Mouse (Mus musculus) urinary bladder, postnatal 14 days (tissue): ENCODE results near the gene Cdh24.
"Not testable (repeated sequence)": the region's sequence is repeated elsewhere in the genome, so short reads cannot be mapped to it uniquely, and the experiment has no call there.

ENCODE experiments used
- DNase-seq: peaks from one replicate; pipeline ENCODE4 v3.0.0; 2021; ENCODE audit warnings: low spot score

Cdh24 gene

DNA sequence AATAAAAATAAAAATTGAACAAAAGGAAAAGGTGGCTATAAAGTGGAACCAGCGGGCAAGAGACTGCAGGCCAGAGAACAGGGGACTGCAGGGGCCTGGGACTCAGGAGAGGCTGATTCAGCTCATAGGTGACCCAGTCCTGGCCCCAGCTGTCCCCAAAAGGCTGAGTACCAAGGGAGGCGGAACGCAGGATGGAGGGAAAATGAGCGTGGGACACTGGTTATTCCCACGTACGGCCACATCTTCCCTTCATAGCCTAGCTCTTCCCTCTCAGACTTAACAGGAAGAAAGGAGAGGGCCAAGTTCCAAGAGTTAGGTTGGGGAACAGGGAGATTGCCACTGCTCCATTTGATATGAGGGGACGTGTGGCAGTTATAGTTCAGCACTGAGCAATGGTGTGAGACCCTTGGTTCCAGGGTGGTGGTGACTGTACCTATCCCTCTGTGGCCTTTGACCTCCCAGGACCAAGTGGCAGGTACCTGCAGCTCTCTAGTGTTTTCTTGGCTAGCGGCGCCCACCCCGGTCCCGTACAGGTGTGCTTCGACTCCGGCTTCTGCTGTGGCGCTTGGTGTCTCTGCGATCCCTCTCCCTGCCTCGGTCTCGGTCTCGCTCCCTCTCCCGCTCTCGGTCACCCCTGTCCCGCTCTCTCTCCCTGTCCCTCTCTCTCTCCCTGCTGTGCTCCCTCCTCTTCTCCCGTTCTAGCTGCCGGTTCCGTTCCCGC lies 1.2 kb upstream of the Cdh24 start:
- DNase-seq: no peak

DNA sequence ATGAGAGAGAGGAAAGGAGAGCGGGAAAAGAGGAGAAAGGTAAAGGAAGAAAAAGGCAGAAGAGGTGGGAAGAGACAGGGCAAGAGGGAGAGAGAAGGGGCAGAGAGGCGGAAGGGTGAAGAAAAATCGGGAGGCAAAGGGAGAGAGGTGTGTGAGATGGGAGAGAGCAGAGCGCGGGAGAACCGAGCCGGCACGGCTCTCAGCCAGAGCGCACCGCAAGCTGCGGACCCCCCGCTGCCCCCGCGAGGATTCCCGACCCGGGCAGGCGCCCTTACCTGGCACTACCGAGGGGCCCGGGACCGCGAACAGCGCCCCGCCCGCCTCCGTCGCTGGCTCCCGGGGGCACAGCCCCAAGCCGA lies 239 bp downstream of the Cdh24 start, which contains the start of gene Gm17606:
TSS of gene Gm17606 (plus strand) at position 7 of the 359 bp plus-strand sequence.
- DNase-seq: no peak

DNA sequence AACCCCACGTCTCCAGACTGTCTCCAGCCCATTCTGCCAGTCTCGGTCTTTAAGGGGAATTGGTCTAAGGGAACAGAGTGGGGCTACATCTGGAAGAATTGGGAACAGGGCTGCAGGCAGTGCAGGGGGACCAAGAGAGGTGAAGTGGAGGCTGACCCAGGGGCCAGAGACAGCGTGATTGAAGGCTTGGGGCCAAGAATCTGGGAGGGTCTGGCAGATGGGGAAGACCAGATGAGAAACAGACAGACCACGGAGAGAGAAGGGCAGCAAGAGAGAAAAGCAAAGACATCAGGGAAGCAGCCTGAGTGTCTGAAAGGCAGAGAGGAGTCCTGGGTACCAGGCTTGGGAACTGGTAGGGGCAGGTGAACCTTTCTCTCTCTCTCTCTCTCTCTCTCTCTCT lies 1.0 kb downstream of the Cdh24 start:
- DNase-seq: no peak

GRCm38 (mm10) chr14:54638210-54638609 lies 3.0 kb downstream of the Cdh24 start:
- DNase-seq: no peak

GRCm38 (mm10) chr14:54636954-54637353 lies 4.2 kb downstream of the Cdh24 start:
- peak; percentile 35 for DNase-seq

DNA sequence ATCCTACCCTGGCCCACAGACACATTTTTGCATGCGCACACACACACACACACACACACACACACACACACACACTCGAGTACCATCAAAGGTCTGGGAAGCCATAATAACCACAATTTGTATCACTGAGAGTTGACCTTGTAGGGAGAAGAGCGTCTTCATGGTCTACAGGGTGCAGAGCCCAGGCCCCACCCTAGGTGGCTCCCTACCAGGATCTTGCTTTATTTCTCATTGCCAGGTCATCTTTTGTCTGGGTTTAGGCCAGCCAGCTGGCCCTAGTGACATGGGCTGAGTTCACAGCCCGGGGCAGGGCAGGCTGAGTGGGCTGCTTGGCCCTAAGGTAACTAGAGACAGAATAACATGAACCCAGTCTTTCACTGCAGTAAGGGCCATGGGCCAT lies 7.0 kb downstream of the Cdh24 start:
- DNase-seq: no peak

DNA sequence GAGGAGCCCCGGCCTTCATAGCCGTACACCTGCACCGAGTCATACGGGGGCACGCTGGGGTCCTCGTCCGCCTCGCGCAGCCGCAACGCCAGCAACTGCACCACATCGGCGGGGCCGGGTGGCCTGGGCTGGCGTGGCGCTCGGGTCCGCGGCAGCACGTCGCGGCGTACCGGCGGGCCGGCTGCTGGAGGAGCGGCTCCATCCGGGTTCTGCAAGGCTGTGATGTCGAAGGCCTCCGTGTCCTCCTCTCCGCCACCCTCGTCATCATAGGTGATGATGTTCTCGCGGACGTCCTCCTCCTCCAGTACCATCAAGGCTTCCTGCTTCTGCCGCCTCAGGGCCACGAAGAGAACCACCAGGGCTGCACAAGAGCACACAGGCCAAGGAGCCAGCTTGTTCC lies 8.9 kb downstream of the Cdh24 start:
- DNase-seq: no peak

- DNase-seq: no peak
Measured at GRCm38 (mm10) chr14:54631240-54631599, 9.9 kb downstream of the Cdh24 start.

DNA sequence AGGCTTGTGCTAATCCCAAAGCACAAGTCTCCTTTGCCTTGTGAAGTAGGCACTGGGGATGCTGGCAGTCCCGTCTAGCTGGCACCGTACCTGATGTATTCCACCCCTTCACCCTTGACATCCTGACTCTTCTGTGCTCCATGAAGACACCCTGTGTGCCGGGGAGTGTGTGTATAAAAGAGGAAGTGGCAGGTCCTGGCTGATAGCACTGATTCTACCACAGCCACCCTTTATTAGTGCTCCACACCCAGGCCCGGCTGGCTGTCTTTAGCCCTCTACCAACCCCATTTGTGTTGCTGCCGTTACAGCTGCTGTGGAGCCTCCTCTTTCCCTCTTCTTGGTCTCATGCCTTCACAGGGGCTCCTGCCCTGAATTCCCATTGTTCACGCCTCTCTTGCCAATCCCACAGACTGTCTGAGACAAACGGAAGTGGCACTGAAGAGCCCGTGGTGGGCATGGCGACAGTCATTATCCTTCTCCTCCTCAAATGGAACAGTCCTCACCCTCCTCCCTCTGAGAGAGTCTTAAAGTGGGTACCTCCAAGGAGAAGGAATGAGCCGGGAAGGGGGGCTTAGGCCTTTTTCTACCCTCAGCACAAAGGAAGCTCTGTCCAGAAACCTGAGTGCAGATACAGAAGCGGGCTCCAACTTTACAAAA lies 10.5 kb downstream of the Cdh24 start:
- DNase-seq: no peak

DNA sequence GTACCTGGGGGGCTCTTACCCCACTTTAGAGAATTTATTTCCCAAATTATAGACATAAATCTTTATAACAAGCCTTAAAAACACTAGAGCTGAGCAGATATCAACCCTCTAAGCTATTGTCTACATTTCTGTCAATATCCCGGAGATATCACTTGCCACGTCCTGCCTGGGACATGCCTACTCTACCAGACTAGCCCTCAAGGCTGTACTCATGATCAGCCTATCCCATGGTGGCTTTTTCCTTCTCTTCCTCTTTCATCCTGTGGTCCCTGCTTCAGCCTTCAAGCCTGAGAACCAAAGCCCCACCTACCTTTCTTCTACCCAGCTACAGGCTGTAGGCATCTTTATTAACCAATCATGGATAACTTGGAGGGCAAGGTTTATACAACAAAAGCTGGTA lies 11.4 kb downstream of the Cdh24 start:
- DNase-seq: no peak

DNA sequence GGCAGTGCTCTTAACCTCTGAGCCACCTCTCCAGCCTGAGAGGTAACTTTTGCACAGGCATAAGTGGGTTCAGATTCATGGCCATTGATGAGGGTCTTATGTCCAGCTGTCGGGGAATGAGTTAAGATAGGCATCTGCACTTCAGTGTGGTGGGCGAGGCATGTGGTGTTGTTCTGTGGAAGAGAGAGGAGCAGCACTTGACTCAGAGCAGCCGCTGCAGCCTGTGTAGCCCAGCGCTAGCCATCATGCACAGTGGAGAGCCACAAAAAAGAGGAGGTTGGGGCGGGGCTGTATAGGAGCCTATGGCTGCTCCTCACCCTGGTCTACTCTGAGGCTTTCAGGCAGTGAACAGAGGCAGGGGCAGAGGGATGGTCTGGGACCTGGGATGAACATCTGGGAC lies 13.1 kb downstream of the Cdh24 start:
- no peak for DNase-seq

GRCm38 (mm10) chr14:54624976-54625375 lies 16.2 kb downstream of the Cdh24 start:
- DNase-seq: no peak

DNA sequence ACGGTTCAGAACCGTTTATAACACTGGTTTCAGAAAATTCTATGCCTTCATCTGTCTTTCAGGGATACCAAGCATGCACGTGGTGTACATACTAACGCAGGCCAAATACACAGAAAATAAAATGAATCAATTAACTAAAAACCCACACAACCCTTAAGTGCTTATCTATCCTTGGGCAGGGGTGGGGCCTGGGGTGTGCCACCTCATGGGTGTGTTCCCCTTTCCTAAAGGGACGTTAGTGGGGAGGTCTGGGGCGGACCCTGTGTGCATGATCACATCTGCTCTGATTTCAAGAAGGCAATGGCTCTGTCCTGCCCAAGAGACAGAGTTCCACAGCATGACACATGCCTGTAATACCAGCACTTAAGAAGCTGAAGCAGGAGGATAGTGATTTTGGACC lies 17.8 kb downstream of the Cdh24 start:
- no peak for DNase-seq

DNA sequence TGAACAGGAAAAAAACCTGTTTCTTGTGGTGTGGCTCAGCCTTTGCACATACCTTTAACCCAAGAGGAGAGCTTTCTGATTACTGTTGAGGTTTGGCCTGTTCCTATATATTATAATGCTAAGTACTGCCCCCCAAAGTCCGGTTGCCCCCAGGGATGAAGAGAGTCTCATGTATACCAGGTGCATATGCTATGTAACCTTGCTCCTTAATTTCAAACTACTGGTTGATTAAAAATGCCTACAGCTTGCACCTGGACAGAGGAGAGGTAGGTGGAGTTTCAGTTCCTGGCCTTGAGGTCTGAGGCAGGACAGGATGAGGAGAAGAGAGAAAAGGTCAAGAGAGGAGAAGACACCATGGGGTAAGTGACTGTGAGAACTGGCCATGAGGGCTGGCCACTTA lies 20.0 kb downstream of the Cdh24 start, which contains the start of gene Psmb11:
TSS of gene Psmb11 (plus strand) at position 301 of the 400 bp plus-strand sequence.
- no peak for DNase-seq

GRCm38 (mm10) chr14:54617897-54618365 lies 23.2 kb downstream of the Cdh24 start, which contains the start of gene Psmb5:
TSS of gene Psmb5 (minus strand) at chr14:54618022.
- peak; percentile 89 for DNase-seq

GRCm38 (mm10) chr14:54617152-54617896 lies 23.8 kb downstream of the Cdh24 start:
- DNase-seq: no peak

DNA sequence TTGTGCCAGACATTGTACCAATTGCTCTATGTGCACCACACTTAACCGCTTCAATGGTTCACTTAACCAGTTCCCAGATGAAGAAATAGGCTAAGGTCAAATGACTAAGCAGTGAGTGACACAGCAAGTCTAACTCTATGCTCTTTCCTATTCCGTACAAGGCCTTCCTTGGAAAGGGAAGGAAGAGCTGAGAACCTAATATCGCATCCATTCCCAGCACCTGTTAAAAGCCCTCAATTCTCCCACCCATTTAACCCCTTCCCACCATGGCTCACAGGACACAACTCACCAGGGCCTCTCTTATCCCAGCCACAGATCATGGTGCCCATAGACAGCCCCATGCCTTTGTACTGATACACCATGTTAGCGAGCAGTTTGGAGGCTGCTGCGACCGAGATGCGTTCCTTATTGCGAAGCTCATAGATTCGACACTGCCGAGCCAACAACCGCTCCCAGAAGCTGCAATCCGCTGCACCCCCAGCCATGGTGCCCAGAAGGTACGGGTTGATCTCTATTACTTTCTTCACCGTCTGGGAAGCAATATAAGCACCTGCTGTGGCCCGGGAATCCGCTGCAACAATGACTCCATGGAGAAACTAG lies 24.8 kb downstream of the Cdh24 start:
- DNase-seq: no peak

DNA sequence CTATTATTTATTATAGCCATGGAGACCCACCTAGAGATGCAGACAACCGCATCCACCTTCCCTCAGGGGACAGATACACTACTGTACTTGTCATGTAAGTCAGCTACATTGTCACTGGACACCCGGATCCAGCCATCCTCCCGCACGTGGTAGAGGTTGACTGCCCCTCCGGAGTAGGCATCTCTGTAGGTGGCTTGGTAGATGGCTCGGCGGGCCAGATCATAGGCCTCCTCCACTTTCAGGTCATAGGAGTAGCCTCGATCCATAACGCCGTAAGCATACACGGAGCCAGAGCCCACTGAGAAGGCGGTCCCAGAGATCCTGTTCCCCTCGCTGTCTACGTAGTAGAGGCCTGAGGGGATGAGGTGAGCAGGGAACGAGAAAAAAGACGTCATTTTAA lies 27.0 kb downstream of the Cdh24 start:
- DNase-seq: not testable (repeated sequence)

- no peak for DNase-seq
Measured at GRCm38 (mm10) chr14:54610648-54611047, 30.5 kb downstream of the Cdh24 start.

- DNase-seq: peak; percentile 33
Measured at GRCm38 (mm10) chr14:54609962-54610361, 31.2 kb downstream of the Cdh24 start.

DNA sequence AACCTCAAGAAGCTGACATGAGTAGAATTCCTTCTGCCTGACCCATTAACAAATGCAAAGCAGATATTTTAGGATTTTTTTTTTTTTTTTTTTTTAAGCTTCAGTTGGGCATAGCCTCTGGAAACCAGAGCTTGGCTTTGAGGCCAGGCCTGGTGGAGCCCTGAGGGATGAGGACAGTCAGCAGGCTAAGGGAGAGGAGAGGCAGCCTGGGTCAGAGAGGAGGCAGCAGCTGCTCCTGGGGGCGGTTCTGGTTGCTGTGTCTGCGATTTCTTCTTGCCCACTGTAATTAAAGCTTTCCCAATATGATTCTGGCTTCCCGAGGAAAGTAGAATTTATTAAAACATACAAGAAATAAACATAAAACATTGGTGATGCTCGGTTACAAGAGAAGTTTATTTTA lies 31.9 kb downstream of the Cdh24 start:
- no peak for DNase-seq

DNA sequence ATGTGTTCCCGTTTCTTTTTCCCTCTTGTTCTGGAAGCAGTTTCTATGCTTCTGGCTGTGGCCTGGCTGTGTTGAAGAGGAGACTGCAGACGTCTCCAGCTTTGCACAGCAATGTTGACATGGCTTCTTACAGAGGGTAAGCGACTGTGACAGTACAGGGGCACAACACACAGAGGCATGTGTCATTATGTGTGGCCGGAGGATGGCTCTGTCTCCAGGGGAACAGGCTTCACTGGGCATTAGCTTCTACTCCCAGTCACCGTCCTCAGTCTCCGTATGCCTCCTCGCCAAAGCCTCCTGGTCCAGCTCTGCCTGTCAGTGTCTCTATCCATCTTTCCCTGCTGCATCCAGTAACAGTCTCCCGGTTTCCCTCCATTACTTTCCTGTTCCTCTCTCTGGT lies 33.9 kb downstream of the Cdh24 start:
- DNase-seq: no peak
